Mouse (Mus musculus): ENCODE data around the gene Galm. TPM values are rescaled to one million over a fixed set of nuclear protein-coding genes. Genes with fewer than 3 reads are reported as not detected.

The Galm gene
- polyA plus RNA-seq, 2 experiments = 11.7 to 13.7 TPM

DNA sequence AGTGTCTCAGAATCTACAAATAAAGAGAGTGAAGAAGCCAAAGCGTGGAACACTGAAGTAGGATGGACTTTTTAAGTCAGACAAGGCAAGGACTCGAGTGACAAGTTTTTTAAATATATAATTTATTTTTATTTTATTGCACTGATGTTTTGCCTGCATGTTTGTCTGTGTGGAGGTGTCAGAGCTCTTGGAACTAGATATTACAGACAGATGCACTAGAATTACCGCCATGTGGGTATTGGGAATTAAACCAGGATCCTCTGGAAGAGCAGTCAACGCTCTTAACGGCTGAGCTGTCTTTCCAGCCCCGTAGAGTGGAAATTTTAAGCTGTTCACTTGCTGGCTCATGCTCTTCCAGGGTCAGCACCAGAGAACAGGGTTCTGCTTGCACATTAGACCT is 39.1 kb downstream of the Galm start:
- Histone ChIP-seq H3K27ac (replicated peaks; ENCODE audit: low read depth, low read length) (no peak overlapping the region), H3K4me1 (ENCODE audit: control insufficient read depth, insufficient read depth, low read length) (peaks cover 30% of the 10 kb centered on the region), H3K4me3 (replicated peaks; ENCODE audit: low read length) (no peak overlapping the region), H3K4me2 (replicated peaks; ENCODE audit: low read depth, low read length, severe bottlenecking) (no peak overlapping the region), H3K9ac (ENCODE audit: low read depth, low read length, severe bottlenecking) (no peak overlapping the region), H3K9me3 (ENCODE audit: control insufficient read depth, low read length) (no peaks in the 10 kb centered on the region), H3K27me3 (ENCODE audit: control insufficient read depth, insufficient read depth, low read length) (no peaks in the 10 kb centered on the region), H3K36me3 (ENCODE audit: control insufficient read depth, insufficient read depth, low read length) (no peaks in the 10 kb centered on the region)
- ATAC-seq (ENCODE audit: low FRiP score, low read depth) (no peak), DNase-seq (ENCODE audit: low spot score) (no peak)
- TF ChIP-seq POLR2A (IDR thresholded peaks at IDR 0.05; ENCODE audit: borderline replicate concordance, extremely low read depth, insufficient read depth, insufficient read length) = no peak
- WGBS = 79% methylated on average over 6 of the region's 6 CpGs

DNA sequence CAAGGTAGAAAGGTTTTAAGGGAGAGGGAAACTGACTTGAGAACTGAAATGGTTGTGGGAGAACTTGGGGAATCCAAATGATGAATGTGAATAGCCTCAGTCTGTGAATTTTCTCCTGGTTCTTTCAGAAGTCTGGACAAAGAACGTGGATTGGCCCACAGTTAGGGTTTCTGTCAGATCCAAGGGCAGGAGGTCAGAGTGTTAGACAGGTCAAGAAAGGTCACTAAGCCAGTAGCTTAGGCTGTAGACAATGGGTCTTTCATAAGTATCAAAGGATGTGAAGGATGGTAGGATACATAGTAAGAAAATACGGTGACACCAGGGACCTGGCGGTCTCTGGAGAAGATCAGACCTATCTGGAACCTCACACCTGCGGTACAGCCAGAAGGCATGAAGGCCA is 40.2 kb downstream of the Galm start:
- no peak overlapping the region for H3K9ac ChIP-seq (ENCODE audit: low read depth, low read length, severe bottlenecking)
- no peaks in the 10 kb centered on the region for H3K27me3 ChIP-seq (ENCODE audit: control insufficient read depth, insufficient read depth, low read length)
- H3K4me1 ChIP-seq (ENCODE audit: control insufficient read depth, insufficient read depth, low read length) = peaks cover 30% of the 10 kb centered on the region
- no peak for DNase-seq (ENCODE audit: low spot score)
- H3K27ac ChIP-seq (replicated peaks; ENCODE audit: low read depth, low read length) = no peak overlapping the region
- H3K4me3 ChIP-seq (replicated peaks; ENCODE audit: low read length) = no peak overlapping the region
- WGBS = 76% methylated on average over 4 of the region's 4 CpGs
- H3K9me3 ChIP-seq (ENCODE audit: control insufficient read depth, low read length) = no peaks in the 10 kb centered on the region
- no peaks in the 10 kb centered on the region for H3K36me3 ChIP-seq (ENCODE audit: control insufficient read depth, insufficient read depth, low read length)
- no peak overlapping the region for H3K4me2 ChIP-seq (replicated peaks; ENCODE audit: low read depth, low read length, severe bottlenecking)
- no peak for TF ChIP-seq POLR2A (IDR thresholded peaks at IDR 0.05; ENCODE audit: borderline replicate concordance, extremely low read depth, insufficient read depth, insufficient read length)
- no peak for ATAC-seq (ENCODE audit: low FRiP score, low read depth)

DNA sequence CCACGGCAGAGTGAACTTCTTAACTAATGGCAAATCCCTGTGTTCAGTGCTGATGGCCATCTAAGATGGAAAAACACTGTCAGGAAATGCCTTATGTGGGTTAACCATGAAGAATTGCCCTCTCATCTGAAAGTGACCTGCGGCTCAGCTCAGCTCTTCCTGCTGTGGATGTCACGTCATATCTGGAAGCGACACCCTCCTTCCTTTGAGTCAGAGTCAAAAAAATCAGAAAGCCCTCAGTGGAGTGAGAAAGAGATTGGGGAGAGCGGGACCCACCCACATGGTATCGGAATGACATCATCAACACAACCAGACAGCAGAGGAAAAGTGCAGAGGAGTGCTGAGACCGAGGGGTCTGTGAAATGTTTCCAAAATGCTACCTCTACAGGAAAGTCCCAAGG is 40.6 kb downstream of the Galm start:
- peak overlapping the region; percentile 40 for H3K4me2 ChIP-seq (replicated peaks; ENCODE audit: low read depth, low read length, severe bottlenecking)
- 0 out of 2 replicates have a peak overlapping the region, but pooled peaks have one; percentile 7 for H3K4me3 ChIP-seq (replicated peaks; ENCODE audit: low read length)
- H3K27ac ChIP-seq (replicated peaks; ENCODE audit: low read depth, low read length) = 0 out of 2 replicates have a peak overlapping the region, but pooled peaks have one; percentile 38
- TF ChIP-seq POLR2A (IDR thresholded peaks at IDR 0.05; ENCODE audit: borderline replicate concordance, extremely low read depth, insufficient read depth, insufficient read length) = no peak
- no peak overlapping the region for H3K9ac ChIP-seq (ENCODE audit: low read depth, low read length, severe bottlenecking)
- no peaks in the 10 kb centered on the region for H3K36me3 ChIP-seq (ENCODE audit: control insufficient read depth, insufficient read depth, low read length)
- no peaks in the 10 kb centered on the region for H3K27me3 ChIP-seq (ENCODE audit: control insufficient read depth, insufficient read depth, low read length)
- no peaks in the 10 kb centered on the region for H3K9me3 ChIP-seq (ENCODE audit: control insufficient read depth, low read length)
- peak; percentile 62; the same call in 1 of the 2 replicates for ATAC-seq (ENCODE audit: low FRiP score, low read depth)
- H3K4me1 ChIP-seq (ENCODE audit: control insufficient read depth, insufficient read depth, low read length) = peaks cover 30% of the 10 kb centered on the region
- WGBS = 49% methylated on average over 7 of the region's 7 CpGs
- DNase-seq (ENCODE audit: low spot score) = peak; percentile 30

DNA sequence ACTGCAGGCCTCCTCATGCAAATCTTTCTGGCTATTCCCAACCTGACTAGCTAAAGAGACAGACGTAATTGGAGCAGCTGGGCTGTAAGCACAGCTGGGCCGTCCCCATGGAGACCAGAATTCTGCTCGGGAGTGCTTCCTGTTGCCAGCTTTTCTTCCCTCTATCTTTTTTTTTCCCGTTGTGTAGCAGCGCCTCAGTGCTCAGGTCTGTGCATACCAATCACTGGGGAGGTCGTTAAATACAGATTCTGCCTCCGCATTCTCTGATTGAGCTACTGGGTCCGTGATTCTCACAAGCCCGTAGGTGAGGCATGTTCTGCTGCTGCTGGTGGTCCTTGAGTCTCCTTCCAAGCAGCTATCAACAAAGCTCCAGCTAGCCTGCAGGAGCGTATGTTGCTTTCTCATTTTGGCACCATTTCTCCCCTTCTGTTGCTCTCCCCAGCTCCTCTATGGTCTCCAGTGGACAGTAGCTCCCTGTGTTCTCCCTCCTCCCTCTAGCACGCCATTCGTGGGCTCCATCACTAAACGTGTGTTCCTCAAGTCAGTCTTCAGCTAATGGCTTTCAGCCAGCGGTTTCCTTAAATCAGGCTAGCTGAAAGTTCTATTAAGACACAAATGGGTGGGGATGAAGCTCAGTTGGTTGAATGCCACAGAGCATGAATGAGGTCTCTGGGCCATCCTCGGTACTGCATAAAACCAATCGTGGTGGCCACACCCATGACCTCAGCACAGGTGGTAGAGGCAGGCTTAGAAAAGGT is 41.3 kb downstream of the Galm start:
- H3K27me3 ChIP-seq (ENCODE audit: control insufficient read depth, insufficient read depth, low read length) = no peaks in the 10 kb centered on the region
- no peaks in the 10 kb centered on the region for H3K36me3 ChIP-seq (ENCODE audit: control insufficient read depth, insufficient read depth, low read length)
- peaks cover 30% of the 10 kb centered on the region for H3K4me1 ChIP-seq (ENCODE audit: control insufficient read depth, insufficient read depth, low read length)
- peak overlapping the region; percentile 7; the same call in 1 of the 2 replicates for H3K4me3 ChIP-seq (replicated peaks; ENCODE audit: low read length)
- DNase-seq (ENCODE audit: low spot score) (peak; percentile 87), ATAC-seq (ENCODE audit: low FRiP score, low read depth) (peak; percentile 75)
- TF ChIP-seq POLR2A (IDR thresholded peaks at IDR 0.05; ENCODE audit: borderline replicate concordance, extremely low read depth, insufficient read depth, insufficient read length) = no peak
- H3K9me3 ChIP-seq (ENCODE audit: control insufficient read depth, low read length) = no peaks in the 10 kb centered on the region
- 0 out of 2 replicates have a peak overlapping the region, but pooled peaks have one; percentile 8 for H3K9ac ChIP-seq (ENCODE audit: low read depth, low read length, severe bottlenecking)
- peak overlapping the region; percentile 40 for H3K4me2 ChIP-seq (replicated peaks; ENCODE audit: low read depth, low read length, severe bottlenecking)
- H3K27ac ChIP-seq (replicated peaks; ENCODE audit: low read depth, low read length) = peak overlapping the region; percentile 61; the same call in 1 of the 2 replicates
- WGBS = 19% methylated on average over 16 of the region's 16 CpGs

DNA sequence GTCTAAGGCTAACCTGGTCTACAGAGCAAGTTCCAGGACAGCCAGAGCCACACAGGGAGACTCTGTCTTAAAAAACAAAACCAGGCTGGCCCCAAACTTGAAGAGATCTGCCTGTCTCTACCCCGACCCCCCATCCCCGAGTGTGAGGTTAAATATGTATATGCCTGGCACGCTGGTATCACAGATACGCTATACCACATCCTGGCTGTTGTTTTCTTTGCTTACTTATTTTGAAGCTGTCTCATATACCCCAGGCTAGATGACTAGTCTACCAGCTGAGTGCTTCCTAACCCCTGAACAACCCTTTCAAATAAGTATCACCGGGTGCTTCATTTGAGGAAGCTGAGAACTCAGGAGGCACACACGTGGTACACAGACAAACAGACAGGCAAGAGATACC is 42.5 kb downstream of the Galm start:
- Histone ChIP-seq H3K4me1 (ENCODE audit: control insufficient read depth, insufficient read depth, low read length) (peaks cover 30% of the 10 kb centered on the region), H3K4me2 (replicated peaks; ENCODE audit: low read depth, low read length, severe bottlenecking) (no peak overlapping the region), H3K36me3 (ENCODE audit: control insufficient read depth, insufficient read depth, low read length) (no peaks in the 10 kb centered on the region), H3K9me3 (ENCODE audit: control insufficient read depth, low read length) (no peaks in the 10 kb centered on the region), H3K4me3 (replicated peaks; ENCODE audit: low read length) (no peak overlapping the region), H3K9ac (ENCODE audit: low read depth, low read length, severe bottlenecking) (no peak overlapping the region), H3K27ac (replicated peaks; ENCODE audit: low read depth, low read length) (no peak overlapping the region), H3K27me3 (ENCODE audit: control insufficient read depth, insufficient read depth, low read length) (no peaks in the 10 kb centered on the region)
- ATAC-seq (ENCODE audit: low FRiP score, low read depth) = no peak
- 92% methylated on average over 6 of the region's 6 CpGs for WGBS
- TF ChIP-seq POLR2A (IDR thresholded peaks at IDR 0.05; ENCODE audit: borderline replicate concordance, extremely low read depth, insufficient read depth, insufficient read length) = no peak
- DNase-seq (ENCODE audit: low spot score) = no peak

Measured in limb, embryonic 14.5 days (tissue).